Mouse (Mus musculus): ENCODE results near the gene Sox11. TPM values are rescaled to one million over a fixed set of nuclear protein-coding genes. Genes with fewer than 3 reads are reported as not detected.

Gene Sox11
- total RNA-seq, 4 experiments from 2014 or later: 9.1 to 15.7 (median 11.9) TPM

- no peak for DNase-seq (ENCODE audit: low spot score in 2 of 2)
These were observed 5.6 kb downstream of the Sox11 start for GRCm38 (mm10) chr12:27336801-27337200.

DNA sequence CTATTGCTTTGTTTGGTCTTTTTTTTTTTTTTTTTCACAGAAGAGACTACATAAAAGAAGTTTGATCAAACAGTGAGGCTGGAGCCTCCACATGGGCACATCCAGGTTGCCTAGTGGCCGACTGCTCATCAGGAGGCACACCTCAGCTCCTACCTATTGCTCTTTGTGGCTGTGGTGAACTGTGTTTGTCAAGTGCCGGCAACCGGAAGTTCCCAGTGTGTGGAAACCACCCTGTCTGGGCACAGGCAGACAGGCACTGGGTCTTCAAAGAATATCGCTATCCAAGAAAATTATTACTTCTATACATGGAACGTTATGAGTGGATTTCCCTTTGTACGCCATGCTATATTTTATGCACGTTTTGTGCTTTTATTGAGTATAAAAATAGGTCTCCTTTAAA lies 6.0 kb downstream of the Sox11 start:
- DNase-seq (ENCODE audit: low spot score in 2 of 2): no peak

GRCm38 (mm10) chr12:27335356-27336055 lies 6.9 kb downstream of the Sox11 start:
- DNase-seq (ENCODE audit: low spot score in 2 of 2): no peak

DNA sequence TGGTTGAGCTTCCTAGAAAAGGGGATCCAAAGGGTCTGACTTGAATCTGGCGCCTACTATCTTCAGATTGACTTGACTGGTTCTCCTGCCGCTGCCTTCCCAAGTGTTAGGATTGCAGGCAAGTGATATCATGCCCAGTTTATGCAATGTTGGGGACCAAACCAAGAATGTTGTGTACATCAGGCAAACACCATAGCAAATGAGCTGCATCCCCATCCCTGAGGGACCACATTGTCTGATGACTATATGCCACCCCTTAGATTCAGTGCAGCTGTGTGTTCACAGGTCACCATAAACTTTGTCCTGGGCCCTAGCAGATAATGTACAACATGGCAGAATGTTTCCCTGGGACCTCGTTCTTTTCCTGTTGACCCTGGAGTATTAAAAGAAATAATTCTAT lies 8.8 kb downstream of the Sox11 start:
- no peak for DNase-seq (ENCODE audit: low spot score in 2 of 2)

DNA sequence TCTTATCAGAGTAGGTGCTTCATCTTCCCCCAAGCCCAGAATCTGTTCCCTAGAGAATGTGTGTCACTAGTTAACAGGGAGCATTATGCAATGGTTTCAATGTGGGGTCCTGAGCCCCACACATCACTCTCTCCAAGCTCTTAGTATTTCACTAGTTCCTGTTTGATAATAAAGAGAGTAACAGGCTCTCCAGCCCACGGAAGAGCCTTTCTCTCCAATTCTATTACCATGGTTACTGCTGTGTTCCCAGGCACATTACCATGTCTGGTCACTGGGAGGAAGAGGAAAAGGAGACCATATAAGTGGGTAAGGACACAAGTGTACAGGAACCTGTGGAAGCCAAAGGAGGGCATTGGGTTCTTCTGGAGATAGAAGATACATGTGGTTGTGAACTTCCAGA lies 19.0 kb downstream of the Sox11 start:
- DNase-seq (ENCODE audit: low spot score in 2 of 2): peak; percentile 24 to 25

DNA sequence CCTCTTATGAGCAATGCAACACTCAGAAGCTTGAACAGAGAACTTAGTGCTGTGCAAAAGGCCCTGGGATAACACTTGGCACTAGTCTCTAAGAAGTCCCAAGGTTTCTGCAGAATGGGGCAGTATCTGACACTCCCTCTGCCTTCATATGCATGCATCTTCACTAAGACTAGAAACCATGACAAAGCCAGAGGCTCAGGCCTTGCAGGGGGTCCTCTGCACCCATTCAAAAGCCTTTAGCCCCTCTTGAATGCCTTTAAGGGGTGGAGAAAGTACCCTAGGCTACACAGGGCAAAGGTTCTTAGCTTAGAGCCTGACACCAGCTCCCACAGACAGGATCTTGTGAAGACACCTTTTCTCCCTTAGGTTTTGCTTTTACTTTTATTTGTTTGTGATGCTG lies 21.7 kb downstream of the Sox11 start:
- no peak for DNase-seq (ENCODE audit: low spot score in 2 of 2)

DNA sequence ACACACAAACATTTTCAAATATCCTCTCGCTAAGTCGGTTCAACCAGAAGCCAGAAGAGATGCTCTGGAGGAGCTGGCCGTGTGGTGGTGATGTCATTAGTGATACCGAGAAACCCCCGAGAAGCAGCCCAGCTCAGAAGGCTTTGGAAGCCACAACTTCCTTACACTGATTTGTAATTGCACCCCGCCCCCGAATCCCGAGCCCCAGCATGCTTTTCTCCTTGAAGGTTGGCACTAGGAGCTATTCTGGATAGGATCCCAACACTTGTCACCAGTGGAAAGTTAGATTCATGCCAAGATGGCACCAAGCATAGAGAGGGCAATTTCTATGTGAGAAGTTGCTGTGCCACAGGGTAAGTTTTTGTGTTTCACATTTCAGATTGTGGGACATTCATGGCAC lies 29.4 kb downstream of the Sox11 start:
- no peak for DNase-seq (ENCODE audit: low spot score in 2 of 2)

DNA sequence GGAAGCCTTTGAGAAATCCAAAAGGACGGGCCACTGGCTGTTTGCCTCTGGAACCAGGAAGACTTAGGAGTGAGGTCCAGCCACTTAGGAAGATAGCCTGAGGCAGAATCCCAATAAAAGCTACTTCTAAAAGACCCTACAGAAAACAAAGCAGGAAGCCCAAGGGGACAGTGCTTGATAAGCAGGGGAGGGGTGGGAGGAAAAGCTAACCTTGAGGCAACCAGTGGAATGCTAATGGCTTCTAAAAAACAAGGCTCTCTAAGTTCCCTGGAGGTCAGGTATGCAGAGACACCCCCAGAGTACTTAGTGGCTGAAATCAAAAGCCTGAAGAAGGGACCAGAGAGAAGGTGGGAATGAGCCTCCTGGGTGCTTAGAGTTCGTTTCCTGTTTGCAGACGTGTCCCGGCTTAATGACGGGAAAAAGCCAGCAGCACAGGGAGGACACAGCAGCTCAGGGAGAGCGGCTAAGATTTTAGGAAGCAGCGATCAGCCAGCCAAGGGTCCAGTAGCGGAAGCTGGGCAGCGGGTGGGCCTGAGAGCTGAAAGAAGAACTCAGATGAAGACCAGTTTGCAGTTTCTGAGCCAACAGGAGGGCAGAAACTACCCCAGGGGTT lies 30.4 kb downstream of the Sox11 start:
- no peak for DNase-seq (ENCODE audit: low spot score in 2 of 2)

DNA sequence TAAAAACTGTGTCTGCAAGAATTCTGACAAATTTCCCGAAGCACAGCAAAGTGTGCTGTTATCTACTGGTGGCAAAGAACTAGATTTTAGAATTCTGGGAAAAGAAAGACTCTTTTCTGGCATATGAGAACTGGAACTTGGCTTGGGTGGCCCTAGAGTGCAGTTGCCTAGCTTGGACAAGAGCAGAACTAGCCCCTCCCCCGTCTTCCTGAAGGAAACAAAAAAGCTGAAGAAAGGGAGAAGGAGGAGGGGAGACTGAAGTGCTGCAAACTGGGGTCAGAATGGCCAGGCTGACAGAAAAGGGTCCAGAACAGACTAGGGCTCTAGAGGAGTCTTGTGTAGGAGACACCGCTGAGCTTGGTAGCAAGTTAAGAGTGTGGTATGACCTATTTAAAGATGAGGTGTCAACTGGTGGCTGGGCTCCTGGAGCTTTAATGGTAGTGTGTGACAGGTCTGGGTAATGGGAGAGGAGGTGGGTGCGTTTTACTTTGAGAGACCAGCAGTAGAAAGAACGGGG lies 31.0 kb downstream of the Sox11 start:
- no peak for DNase-seq (ENCODE audit: low spot score in 2 of 2)

DNA sequence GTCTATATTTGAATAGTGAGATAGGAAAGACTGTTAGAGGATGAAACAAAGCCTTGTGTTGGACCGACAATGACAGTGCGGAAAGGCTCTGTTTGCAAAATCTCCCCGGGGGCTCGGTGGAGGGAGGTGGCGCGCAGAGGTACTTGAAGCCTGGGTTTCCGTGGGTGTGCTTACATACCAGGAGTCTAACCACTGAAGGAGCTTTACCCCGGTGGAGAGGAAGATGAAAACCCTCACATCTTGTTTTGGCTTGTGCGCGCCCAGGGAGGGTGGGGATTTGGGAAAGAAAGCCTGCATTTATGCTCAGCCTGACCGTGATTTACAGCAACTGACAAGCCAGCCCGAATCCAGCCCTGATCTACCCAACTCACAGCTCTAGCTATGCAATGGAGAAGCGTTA lies 31.7 kb downstream of the Sox11 start:
- DNase-seq (ENCODE audit: low spot score in 2 of 2): no peak

GRCm38 (mm10) chr12:27309969-27310368 lies 32.4 kb downstream of the Sox11 start:
- no peak for DNase-seq (ENCODE audit: low spot score in 2 of 2)

GRCm38 (mm10) chr12:27304713-27305437 lies 37.5 kb downstream of the Sox11 start:
- no peak for DNase-seq (ENCODE audit: low spot score in 2 of 2)

DNA sequence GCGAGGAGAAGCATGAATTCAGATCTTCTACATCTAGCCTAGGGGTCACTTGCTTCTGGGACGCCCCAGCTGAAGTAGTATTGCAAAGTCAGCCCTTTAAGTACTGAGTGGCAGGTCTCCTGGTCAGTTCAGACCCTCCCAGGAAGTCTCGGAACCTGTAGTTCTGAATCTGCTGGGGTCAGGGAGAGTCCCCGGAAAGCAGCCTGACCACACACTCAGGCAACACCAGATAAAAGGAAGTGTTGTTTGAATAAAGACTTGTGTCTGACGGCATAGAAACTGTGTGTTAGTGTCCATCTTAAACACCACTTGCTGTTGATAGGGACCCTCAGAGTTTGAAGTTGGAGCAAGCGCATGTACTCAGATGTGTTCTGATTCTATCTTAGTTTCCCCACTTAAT lies 39.2 kb downstream of the Sox11 start:
- no peak for DNase-seq (ENCODE audit: low spot score in 2 of 2)

DNA sequence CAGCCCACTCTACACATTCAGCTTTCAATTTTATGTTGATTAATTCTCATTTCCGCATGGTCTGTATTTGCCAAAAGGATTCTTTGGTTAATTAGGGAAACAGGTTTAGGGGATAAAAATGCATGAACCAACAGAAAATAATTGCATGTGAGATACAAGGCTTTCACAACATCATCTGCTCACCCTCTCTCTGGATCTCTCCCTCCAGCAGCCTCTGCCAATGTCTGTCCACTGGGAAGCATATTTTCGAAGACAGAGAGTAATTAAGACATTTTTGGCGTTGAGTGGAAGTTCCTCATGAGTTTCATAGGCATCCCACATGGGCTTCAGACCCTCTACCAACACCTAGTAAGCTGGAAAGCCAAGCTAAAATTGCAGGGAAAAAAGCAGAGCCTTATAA lies 43.7 kb downstream of the Sox11 start:
- no peak for DNase-seq (ENCODE audit: low spot score in 2 of 2)

DNA sequence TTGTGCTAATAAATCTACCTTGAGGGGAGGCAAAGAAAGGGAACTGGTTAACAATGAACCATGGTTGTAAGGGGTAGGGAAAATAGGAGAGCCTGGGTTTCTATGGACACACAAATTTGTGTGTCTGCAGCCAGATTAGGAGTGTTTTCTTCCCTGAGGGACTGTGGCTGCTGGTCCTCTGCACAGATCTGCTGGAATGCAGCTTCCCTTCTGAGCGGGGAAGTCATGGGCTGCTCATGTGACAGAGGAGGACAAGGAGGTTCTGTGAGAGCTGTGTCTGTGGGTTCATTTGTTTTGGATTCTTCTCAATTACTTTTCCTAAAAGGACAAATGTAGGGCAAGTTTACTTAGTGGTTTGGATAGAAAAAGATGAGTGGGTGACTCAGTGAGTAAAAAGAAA lies 48.2 kb downstream of the Sox11 start:
- no peak for DNase-seq (ENCODE audit: low spot score in 2 of 2)

GRCm38 (mm10) chr12:27293736-27294135 lies 48.6 kb downstream of the Sox11 start:
- no peak for DNase-seq (ENCODE audit: low spot score in 2 of 2)

GRCm38 (mm10) chr12:27293208-27293607 lies 49.2 kb downstream of the Sox11 start:
- no peak for DNase-seq (ENCODE audit: low spot score in 2 of 2)
